Mouse (Mus musculus): Measurements from ENCODE around the gene S100a5. TPM values are rescaled to one million over a fixed set of nuclear protein-coding genes. Genes with fewer than 3 reads are reported as not detected.

Gene S100a5
- total and polyA plus RNA-seq, 3 experiments: not detected

GRCm38 (mm10) chr3:90607361-90607760 is 962 bp upstream of the S100a5 start:
- dilution Hi-C loops (cut with MboI; ENCODE audit: extremely low pct_ligation_motif_present, extremely low pct_unique_long_range_greater_than_20kb, low sequenced_read_pairs): no loop called here

GRCm38 (mm10) chr3:90609102-90609501 is 779 bp downstream of the S100a5 start:
- no peak overlapping the region for H3K27ac ChIP-seq (ENCODE audit: insufficient read depth, low read depth)
- DNase-seq (ENCODE audit: extremely low read depth): no peak
- H3K79me2 ChIP-seq (replicated peaks; ENCODE audit: control insufficient read depth, extremely low read depth, insufficient read depth, poor library complexity, severe bottlenecking): no peaks in the 10 kb centered on the region
- H3K27me3 ChIP-seq (replicated peaks): peaks cover 2% of the 10 kb centered on the region
- no peak overlapping the region for H3K4me3 ChIP-seq (replicated peaks in 1 of 3; ENCODE audit: low read depth in 2 of 3, low read length in 2 of 3, poor library complexity in 1 of 3)
- H3K9me3 ChIP-seq (replicated peaks; ENCODE audit: low read length): no peaks in the 10 kb centered on the region
- no peak for TF ChIP-seq ZMIZ1 (IDR thresholded peaks at IDR 0.05; ENCODE audit: low read depth, low read length)
- no peak for TF ChIP-seq SIN3A (IDR thresholded peaks at IDR 0.05; ENCODE audit: low read length)
- TF ChIP-seq TBP (conservative IDR thresholded peaks at IDR 0.05; ENCODE audit: low read depth, low read length): no peak
- TF ChIP-seq RAD21 (IDR thresholded peaks at IDR 0.05; ENCODE audit: low read depth, low read length): no peak
- TF ChIP-seq JUND (conservative IDR thresholded peaks at IDR 0.05; ENCODE audit: low read depth, low read length): no peak
- no peak for TF ChIP-seq CTCF (conservative IDR thresholded peaks at IDR 0.05 in 1 of 2, IDR thresholded peaks at IDR 0.05 in 1 of 2; ENCODE audit: low read depth in 2 of 2, low read length in 2 of 2)
- no peak for TF ChIP-seq IRF4 (IDR thresholded peaks at IDR 0.05; ENCODE audit: low read depth, low read length)
- H3K9ac ChIP-seq (ENCODE audit: insufficient read depth, low read depth): no peak overlapping the region
- H3K4me1 ChIP-seq (ENCODE audit: control insufficient read depth in 1 of 2, insufficient read depth in 2 of 2): peaks cover 0 to 35% of the 10 kb centered on the region in 2 experiments; a peak in 2 of 4 replicates
- no peak overlapping the region for H3K4me2 ChIP-seq (ENCODE audit: insufficient read depth, low read depth, poor library complexity, severe bottlenecking)
- in situ Hi-C loops (cut with MboI; ENCODE audit: low pct_ligation_motif_present, low pct_unique_long_range_greater_than_20kb, low sequenced_read_pairs): no loop called here
- dilution Hi-C loops (cut with MboI; ENCODE audit: extremely low pct_ligation_motif_present, extremely low pct_unique_long_range_greater_than_20kb, low sequenced_read_pairs): no loop called here
- H3K36me3 ChIP-seq (replicated peaks in 1 of 2; ENCODE audit: control insufficient read depth in 1 of 2, insufficient read depth in 1 of 2, low read length in 1 of 2): no peaks in the 10 kb centered on the region

More at GRCm38 (mm10) chr3:90607361-90607760, 962 bp upstream of the S100a5 start:
- DNase-seq (ENCODE audit: extremely low read depth): no peak
- Histone ChIP-seq H3K9me3 (replicated peaks; ENCODE audit: low read length) (no peaks in the 10 kb centered on the region), H3K4me3 (replicated peaks in 1 of 3; ENCODE audit: low read depth in 2 of 3, low read length in 2 of 3, poor library complexity in 1 of 3) (no peak overlapping the region), H3K9ac (ENCODE audit: insufficient read depth, low read depth) (no peak overlapping the region), H3K4me2 (ENCODE audit: insufficient read depth, low read depth, poor library complexity, severe bottlenecking) (no peak overlapping the region), H3K4me1 (ENCODE audit: control insufficient read depth in 1 of 2, insufficient read depth in 2 of 2) (peaks cover 0 to 33% of the 10 kb centered on the region in 2 experiments; a peak in 2 of 4 replicates), H3K27me3 (replicated peaks) (peaks cover 2% of the 10 kb centered on the region), H3K27ac (ENCODE audit: insufficient read depth, low read depth) (no peak overlapping the region), H3K79me2 (replicated peaks; ENCODE audit: control insufficient read depth, extremely low read depth, insufficient read depth, poor library complexity, severe bottlenecking) (no peaks in the 10 kb centered on the region), H3K36me3 (replicated peaks in 1 of 2; ENCODE audit: control insufficient read depth in 1 of 2, insufficient read depth in 1 of 2, low read length in 1 of 2) (no peaks in the 10 kb centered on the region)
- in situ Hi-C loops (cut with MboI; ENCODE audit: low pct_ligation_motif_present, low pct_unique_long_range_greater_than_20kb, low sequenced_read_pairs): no loop called here
- no peak for TF ChIP-seq HCFC1 (IDR thresholded peaks at IDR 0.05; ENCODE audit: low read depth, low read length)
- TF ChIP-seq POLR2A (IDR thresholded peaks at IDR 0.05; ENCODE audit: low read depth, low read length): no peak
- TF ChIP-seq USF1 (IDR thresholded peaks at IDR 0.05; ENCODE audit: low read depth, low read length): no peak

GRCm38 (mm10) chr3:90611494-90611893 is 3.2 kb downstream of the S100a5 start:
- TF ChIP-seq UBTF (IDR thresholded peaks at IDR 0.05; ENCODE audit: low read depth, low read length): no peak
- TF ChIP-seq GABPA (IDR thresholded peaks at IDR 0.05; ENCODE audit: insufficient replicate concordance, low read depth, low read length): no peak
- no peak for TF ChIP-seq MYC (IDR thresholded peaks at IDR 0.05; ENCODE audit: low read depth, low read length)
- no peak for TF ChIP-seq USF1 (IDR thresholded peaks at IDR 0.05; ENCODE audit: low read depth, low read length)
- dilution Hi-C loops (cut with MboI; ENCODE audit: extremely low pct_ligation_motif_present, extremely low pct_unique_long_range_greater_than_20kb, low sequenced_read_pairs): no loop called here
- Histone ChIP-seq H3K9me3 (replicated peaks; ENCODE audit: low read length) (no peaks in the 10 kb centered on the region), H3K4me2 (ENCODE audit: insufficient read depth, low read depth, poor library complexity, severe bottlenecking) (no peak overlapping the region), H3K36me3 (replicated peaks in 1 of 2; ENCODE audit: control insufficient read depth in 1 of 2, insufficient read depth in 1 of 2, low read length in 1 of 2) (no peaks in the 10 kb centered on the region), H3K4me3 (replicated peaks in 1 of 3; ENCODE audit: low read depth in 2 of 3, low read length in 2 of 3, poor library complexity in 1 of 3) (no peak overlapping the region), H3K79me2 (replicated peaks; ENCODE audit: control insufficient read depth, extremely low read depth, insufficient read depth, poor library complexity, severe bottlenecking) (no peaks in the 10 kb centered on the region), H3K9ac (ENCODE audit: insufficient read depth, low read depth) (no peak overlapping the region), H3K27me3 (replicated peaks) (peaks cover 2% of the 10 kb centered on the region), H3K27ac (ENCODE audit: insufficient read depth, low read depth) (no peak overlapping the region), H3K4me1 (ENCODE audit: control insufficient read depth in 1 of 2, insufficient read depth in 2 of 2) (peaks cover 0 to 42% of the 10 kb centered on the region in 2 experiments; a peak in 2 of 4 replicates)
- in situ Hi-C loops (cut with MboI; ENCODE audit: low pct_ligation_motif_present, low pct_unique_long_range_greater_than_20kb, low sequenced_read_pairs): loop anchor here (5.0 kb wide), 1 partner anchor 104 kb away; the partner anchor contains the start of gene Chtop
- DNase-seq (ENCODE audit: extremely low read depth): no peak

Data from CH12.LX (cell line).